Mouse (Mus musculus) neutrophil, adult 59 days (primary cell): ENCODE data around the gene Nsf. TPM values are rescaled to one million over a fixed set of nuclear protein-coding genes. Genes with fewer than 3 reads are reported as not detected.

ENCODE experiments used
- total RNA-seq, 2 experiments: library from RNA; stranded (reverse); gene quantifications; 1 replicate in 1 of 2; 2 replicates in 1 of 2; pipeline ENCODE4 v1.2.4; 2023

The Nsf gene
- 10 to 100 TPM; 45.6 to 48.6 TPM for total RNA-seq

DNA sequence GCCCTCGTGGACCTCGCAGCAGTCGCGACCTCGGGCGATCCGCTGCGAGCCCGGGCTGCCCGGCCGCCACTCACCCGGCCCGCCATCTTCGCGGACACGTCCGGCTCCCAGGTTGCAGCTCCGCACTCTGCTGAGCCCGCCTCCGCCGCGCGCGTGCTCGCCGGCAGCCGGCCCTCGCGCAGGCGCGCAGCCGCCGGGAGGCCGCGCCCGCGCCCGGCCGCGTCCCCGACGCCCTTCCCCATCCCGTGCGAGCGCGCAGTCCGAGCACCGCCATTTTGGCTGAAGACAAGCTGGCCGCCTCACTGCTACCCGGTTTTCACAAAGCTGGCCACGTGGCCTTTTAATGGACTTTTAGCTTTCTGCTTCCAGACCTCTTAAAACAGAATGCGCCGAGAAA, at the start of gene Nsf:
TSS of gene Nsf (minus strand) at position 161 of the 397 bp plus-strand sequence.

GRCm38 (mm10) chr11:103773387-103774227, 180.2 kb downstream of the Nsf start, which contains the start of gene Wnt3:
Wnt3 (plus strand) TSS chr11:103774150.

Other genes with a start within 250 kb of the Nsf start
- not detected for gene Wnt9b, start 204.2 kb downstream of the Nsf start, total RNA-seq
- gene Wnt3, start 179.9 kb downstream of the Nsf start, total RNA-seq: not detected
- 10 to 100 TPM; 24.5 to 28.5 TPM for gene Arf2, start 12.7 kb upstream of the Nsf start, total RNA-seq
- not detected for gene Crhr1, start 178.8 kb upstream of the Nsf start, total RNA-seq
- not detected for gene Sppl2c, start 232.3 kb upstream of the Nsf start, total RNA-seq